Mouse (Mus musculus) adrenal gland, adult 8-10 months (tissue): ENCODE measurements around the gene BC037034. TPM values are rescaled to one million over a fixed set of nuclear protein-coding genes. Genes with fewer than 3 reads are reported as not detected.
A peak's percentile ranks its signal among the peaks of the same experiment; 100 is the strongest.
"Not testable (repeated sequence)": the region's sequence is repeated elsewhere in the genome, so short reads cannot be mapped to it uniquely, and the experiment has no call there.

ENCODE experiments used
- DNase-seq: peaks from one replicate; pipeline ENCODE4 v3.0.0; 2022
- total RNA-seq, 4 experiments: library from RNA; stranded (reverse); gene quantifications; 2 replicates each; pipeline ENCODE4 v1.2.4; 2022

The BC037034 gene
- total RNA-seq, 4 experiments from 2014 or later, result 22.7 to 48.4 (median 37.4) TPM

DNA sequence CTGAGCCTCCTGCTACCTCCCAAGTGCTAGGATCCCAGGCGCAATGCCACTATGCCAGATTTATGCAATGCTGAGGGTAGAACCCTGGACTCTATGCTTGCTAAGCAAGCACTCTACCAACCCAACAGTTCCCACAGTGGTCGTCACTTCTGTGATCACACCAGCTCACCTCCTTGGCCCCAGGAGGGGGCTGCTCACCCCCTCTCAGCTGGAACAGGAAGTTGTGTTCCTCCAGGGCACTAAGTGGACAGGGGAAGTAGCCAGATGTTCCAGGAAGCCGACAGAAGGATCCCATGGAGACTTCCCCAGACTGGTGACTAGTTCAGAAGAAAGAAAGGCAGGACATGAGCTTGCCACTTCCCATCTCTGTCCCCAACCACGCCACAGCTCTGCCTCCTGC lies 1.8 kb downstream of the BC037034 start:
- no peak for DNase-seq

DNA sequence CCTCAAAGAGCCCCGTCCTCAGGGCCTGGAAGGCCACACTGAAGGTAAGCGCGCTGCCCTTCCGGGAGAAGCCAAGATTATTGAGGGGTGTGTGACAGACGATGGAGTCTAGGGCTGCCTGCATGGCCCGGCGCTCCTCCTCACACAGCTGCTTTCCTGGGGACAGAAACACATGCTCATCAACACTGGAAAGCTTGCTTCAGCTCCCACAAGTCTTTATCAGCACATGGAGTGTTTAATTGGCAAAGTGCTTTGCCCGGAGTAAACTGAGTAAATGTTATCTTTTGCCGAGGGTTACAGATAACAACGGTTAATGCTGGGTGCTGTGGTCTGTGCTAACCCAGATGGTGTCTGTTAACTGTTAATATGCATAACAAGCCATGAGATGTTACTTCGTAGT lies 3.0 kb downstream of the BC037034 start:
- no peak for DNase-seq

DNA sequence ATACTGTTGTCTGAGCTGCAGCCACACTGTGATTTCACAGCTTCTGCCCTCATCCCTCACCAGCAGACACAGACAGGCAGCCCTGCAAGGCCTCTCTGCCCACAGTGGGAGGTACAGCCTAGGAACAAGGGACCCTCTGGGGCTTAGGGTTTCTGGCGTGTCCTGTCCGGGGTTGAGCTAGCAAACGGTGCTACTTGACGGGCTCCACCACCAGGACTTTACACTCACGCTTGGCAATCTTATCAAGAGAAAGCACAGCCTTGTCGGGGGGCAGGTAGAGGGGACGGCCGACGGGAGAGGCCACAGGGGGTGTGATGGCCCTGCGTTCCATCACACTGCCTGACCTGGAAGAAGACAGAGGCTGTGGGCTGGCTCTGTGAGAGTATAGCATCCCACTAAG lies 3.8 kb downstream of the BC037034 start:
- DNase-seq, result no peak

DNA sequence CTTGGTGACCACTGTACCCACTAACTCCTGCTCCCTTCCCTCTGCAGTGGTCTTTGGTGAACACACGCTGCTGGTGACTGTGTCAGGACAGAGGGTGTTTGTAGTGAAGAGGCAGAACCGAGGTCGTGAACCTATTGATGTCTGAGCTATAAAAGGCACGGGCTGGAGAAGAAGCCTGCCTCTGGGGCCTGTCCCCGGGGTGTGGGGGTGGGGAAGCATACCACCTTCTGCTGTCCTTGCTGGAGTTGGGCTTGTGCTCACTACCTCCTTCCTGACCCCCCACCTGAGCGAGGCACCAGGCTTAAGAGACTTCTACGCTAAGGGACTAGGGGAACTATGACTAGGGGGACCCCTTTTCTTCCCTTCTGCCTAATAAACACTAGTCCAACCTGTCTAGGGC lies 4.8 kb downstream of the BC037034 start:
- DNase-seq, result no peak

DNA sequence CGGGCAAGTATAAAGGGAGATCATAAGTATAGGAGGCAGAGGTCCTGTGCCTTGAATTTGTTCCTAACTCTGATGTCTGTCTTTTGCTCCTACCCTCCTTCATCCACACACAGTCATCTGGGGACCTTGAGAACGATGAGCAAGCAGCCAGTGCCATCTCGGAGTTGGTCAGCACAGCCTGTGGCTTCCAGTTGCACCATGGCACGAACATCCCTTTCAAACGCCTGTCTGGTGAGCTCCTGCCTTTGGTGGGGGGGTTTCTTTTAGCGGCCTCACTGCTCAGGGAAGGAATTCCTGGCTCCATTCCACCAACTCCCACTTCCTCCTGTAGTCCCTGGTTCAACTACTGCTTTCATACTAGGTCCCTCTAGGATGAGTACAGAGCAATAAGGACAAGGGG lies 5.3 kb downstream of the BC037034 start:
- peak; percentile 55 for DNase-seq

DNA sequence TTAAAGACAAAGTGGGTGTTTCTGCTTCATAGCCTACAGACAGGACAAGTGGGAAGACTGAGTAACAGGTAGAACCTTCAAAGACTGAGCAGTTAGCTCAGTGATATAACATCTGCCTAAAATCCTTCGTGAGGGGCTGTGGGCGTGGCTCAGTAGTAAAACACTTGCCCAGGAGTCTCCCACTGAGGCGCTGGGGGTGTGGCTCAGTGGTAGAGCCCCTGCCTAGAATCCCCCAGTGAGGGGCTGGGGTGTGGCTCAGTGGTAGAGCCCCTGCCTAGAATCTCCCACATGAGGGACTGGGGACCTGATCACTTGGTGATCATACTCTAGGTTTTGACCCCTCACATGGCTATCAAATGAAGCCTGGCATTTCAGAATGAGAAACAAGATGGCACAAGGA lies 5.8 kb downstream of the BC037034 start:
- no peak for DNase-seq

DNA sequence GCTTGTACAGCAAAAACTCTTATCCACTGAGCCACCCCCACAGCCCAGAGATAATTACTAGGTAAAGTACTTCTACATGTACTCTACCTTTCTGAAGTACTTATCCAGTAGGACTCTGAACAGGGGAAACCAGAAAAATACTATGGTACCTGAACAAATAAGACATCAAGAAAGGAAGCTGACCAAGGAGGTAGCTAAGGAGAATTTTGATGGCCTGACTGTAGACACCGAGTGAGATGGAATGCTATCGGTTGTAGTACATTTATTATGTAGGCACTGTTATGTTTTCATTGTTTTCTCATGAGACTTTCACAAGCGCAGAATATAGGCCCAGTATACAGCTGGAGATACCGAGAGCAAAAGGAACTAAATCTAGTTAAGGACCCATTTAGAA lies 6.3 kb downstream of the BC037034 start:
- DNase-seq, result no peak

DNA sequence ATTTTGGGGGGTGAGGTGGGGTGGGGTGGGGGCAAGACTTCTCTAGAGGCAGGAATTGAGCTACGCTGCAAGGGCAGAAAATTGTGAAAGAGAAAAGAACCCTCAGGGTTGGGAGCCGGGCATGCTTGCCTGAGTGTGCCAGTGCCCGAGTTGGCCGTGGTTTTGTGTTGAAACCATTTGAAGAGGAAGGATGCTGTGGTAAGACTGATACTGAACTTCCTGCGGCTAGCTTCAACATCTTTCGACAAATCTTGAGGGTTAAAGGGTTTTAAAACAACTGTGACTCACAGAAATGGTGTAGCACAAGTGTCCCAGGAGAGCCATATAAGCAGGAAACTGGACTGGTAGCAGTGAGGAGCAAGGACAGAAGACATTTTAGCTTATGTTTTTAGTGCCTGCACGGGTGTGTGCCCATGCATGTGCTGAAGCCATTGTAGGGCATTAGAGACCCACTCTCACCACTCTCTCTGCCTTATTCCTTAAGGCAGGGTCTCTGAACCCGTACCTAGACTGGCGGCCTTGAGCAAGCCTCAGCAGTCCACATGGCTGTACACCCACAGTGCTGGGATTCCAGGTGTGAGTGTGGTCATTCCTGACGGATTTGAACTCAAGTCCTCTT lies 6.8 kb downstream of the BC037034 start:
- no peak for DNase-seq

DNA sequence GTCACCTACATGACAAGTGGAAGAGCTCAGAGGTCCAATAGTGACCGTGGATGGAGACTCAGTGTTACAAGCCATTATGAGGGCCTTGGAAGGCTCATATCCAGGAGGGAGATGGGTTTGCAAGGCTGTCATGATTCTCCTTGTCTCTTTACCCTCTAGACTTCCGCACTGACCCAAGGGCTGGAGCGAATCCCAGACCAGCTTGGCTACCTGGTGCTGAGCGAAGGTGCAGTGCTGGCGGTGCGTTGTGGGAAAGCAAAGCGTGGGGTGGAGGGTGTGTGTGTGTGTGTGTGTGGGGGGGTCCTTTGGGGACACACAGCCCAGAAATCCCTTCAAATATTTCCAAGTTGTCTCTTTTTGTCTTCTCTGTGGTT lies 7.8 kb downstream of the BC037034 start:
- DNase-seq, result no peak

DNA sequence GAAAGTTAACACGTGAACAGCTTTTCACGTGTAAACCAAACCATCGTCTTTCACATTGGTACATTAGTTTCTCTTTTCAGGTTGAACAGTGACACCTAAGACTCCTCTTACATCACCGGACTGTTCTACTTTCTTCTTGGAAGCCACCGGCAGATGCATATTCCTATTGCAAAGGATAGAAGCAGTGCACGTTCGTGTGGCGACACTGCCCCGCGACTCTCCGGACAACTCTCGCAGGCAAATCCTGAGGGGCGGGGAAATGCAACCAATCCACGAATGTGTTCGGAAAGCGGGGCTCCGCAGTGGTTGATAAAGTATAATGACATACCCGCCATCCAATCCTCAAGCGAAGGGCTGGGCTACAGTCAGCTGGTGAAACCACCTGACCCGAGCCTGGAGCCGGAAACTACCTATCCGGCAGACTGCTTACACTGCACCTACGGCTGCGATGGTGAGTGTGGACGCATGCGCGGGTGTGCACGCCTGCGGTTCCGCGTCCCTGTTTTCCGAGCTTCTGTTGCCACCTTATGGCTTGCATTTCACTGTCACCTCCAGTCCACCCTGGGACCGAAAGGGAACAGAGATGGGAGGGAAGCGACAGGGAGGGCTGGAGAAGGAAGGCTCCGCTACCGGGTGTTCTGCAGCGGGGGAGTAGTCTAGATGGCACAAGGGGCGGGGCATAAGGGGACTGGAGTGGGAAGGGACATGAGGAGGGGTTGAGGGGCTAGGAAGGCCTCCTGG lies 8.3 kb downstream of the BC037034 start, which contains the start of gene Lamtor4:
Gene Lamtor4, plus strand, starts transcription at position 130 of the 741 bp plus-strand sequence.
- DNase-seq, result peak; percentile 96

DNA sequence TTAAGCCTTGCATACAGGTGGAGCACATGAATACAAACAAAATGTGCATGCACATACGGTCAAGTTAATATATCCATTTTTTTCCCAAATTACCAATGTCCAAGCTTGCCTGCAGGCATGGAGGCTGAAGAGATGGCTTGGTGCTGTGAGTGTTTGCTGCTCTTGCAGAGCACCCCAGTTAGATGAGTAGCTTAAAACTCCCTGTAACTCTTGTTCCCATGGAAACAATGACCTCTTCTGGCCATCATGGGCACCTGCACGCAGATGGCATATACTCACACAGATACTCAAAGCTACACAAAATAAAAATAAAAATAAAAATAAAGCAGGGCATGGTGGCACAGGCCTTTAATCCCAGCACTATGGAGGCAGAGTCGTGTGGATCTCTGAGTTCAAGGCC lies 10.8 kb downstream of the BC037034 start:
- no peak for DNase-seq

DNA sequence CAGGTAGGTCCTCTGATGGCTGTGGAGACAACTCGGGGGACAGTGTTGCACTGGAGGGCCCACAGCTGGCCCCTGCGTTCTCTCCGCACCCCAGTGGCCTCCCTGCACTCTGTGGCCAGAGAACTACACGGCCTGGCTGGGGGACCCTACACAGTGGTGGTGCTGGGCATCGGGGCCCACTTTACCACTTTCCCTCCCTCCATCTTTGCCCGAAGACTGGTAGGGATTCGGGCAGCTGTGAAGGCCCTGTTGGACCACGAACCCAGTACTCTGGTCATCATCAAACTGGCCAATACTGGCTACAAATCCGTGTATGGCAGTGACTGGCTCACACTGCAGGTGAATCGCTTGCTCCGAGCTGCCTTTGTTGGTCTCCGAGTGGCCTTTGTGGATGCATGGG lies 12.7 kb downstream of the BC037034 start:
- no peak for DNase-seq

DNA sequence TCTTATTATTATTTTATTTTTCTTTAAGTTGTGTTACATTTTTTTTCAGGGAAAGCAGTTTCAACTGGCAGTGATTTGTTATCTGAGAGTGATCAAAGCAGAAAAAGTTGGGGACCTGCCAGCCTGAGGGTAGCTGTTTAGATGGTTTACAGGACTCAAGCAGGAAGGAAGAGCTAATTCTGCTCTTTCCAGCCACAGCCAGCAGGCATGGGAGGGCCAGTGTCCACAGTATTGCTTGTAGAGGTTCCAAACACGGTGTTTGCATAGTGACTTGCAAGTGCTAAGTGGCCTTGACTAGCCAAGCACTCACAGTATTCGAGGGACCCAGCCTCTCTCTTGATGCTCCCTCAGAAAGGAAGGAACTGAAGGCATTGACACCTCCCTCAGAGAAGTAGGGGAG lies 22.3 kb downstream of the BC037034 start:
- DNase-seq, result no peak

DNA sequence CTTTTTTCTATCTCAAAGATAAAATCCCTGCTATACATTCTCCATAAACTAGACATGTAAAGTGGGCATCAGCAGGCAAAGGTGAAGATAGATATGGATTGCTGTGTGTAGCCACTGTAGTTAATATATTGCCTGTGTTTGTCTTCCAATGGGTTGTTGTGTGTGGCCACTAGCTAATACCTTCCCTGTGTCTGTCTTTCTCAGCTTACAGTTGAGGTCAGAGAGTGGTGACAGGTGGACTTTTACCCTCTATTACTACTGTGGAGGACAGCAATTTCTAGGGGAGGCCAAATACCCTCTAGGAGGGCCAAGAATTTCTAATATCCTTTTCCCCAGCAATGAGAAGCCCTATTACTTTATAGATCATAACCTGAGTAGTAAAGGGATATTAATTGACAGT lies 29.6 kb downstream of the BC037034 start:
- no peak for DNase-seq

DNA sequence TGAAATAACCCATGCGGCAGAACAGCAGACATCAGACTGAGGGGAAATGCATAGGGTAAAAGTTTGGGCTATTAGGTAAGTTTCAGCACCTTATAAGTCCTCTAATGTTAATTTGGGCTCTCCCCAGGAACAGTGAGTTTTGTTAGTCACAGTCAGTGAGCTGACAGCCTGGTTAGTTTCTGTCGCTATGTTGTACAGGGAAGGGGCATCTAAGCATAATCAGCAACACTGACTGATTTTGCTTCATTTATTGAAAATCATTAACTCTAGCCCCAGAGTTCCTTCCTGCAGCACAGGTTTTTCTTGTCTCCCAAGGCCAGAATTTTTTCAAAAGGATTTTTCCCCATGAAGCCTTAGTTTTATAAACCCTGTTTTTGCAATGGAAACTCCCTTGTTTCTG lies 30.1 kb downstream of the BC037034 start:
- no peak for DNase-seq

DNA sequence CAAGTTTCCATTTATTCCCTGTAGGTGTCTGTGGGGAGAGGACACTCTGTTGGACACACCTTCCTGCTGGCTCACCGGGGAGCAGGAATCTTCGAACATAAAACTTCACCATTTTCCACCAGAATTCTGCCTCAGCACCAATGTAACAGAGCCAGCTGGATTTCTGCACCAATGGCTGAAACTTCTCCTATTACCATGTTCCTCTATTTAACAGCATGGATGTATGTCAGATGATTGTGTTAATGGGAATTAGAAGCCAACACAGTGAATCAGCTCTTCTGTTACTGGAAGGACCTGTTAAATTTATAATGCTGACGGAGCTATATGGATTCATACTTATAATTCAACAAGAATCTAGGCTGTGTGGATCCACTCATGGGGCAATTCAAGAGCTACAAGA lies 34.3 kb downstream of the BC037034 start:
- DNase-seq, result no peak

DNA sequence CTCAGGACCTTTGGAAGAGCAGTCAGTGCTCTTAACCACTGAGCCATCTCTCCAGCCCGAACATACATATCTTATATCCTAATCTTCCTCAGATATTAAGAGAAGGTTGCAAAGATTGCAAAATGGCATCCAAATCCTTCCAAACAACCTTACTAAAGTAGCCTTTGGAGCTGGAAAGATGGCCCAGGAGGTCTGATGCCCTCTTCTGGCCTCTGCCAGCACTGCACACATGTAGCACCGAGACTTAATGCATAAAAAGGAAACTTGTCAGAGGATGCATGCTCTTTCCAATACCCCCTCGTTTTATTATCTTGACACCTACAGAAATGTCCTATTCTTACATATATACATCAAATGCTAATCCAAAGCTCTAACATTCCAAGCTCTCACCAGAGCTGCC lies 35.8 kb downstream of the BC037034 start:
- DNase-seq, result no peak

DNA sequence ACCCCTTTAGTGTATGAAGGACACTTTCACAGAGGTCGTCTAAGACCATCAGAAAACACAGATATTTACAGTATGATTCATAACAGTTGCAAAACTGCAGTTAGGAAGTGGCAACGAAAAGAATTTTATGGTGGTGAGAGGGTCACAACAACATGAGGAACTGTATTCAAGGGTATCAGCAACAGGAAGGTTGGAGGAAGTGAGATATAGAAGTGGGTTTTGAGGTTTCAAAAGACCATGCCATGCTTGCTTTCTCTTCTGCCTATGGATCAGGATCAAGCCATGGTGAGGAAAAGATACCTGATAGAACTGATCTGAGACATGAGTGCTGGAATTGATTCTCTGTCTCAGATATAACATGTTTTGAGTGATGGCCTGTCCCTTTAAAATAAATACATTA lies 36.5 kb downstream of the BC037034 start:
- no peak for DNase-seq

DNA sequence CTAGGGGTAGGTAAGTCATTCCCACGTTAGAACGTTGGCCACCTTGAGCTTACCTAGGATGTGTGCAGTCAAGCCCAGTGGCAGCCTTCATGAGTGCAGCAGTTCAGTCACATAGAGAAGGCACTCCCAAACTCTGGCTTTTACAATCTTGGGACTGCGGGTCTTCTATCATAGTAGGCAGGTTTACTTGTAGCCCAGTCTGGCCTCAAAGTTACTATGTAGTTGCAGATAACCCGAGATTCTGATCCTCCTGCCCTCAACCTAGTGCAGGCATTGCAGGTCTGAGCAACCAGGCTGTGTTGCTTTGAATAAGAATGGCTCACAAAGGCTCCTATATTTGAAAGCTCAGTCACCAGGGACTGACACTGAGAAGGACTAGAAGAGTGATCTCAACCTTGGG lies 37.3 kb downstream of the BC037034 start:
- DNase-seq, result no peak

DNA sequence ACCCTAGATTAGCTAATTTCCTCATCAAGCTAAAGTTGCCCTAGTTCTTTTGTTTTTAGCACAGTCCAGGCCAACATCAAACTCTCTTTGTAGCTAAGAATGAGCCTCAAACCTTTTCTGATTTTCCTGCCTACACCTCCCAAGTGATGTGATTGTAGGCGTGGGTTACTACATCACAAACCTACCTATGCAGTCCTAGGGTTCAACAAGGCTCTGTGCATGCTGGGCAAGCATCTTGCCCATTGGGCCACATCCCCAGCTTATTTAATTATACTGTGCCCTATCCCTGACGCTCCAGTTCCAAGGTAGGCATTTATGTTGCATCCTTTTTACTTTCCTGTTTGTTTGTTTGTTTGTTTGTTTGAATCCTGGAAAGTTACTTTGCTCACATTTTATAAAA lies 38.1 kb downstream of the BC037034 start, which contains the start of gene Nxpe5:
Gene Nxpe5, plus strand, starts transcription at position 199 of the 400 bp plus-strand sequence.
- DNase-seq, result no peak

DNA sequence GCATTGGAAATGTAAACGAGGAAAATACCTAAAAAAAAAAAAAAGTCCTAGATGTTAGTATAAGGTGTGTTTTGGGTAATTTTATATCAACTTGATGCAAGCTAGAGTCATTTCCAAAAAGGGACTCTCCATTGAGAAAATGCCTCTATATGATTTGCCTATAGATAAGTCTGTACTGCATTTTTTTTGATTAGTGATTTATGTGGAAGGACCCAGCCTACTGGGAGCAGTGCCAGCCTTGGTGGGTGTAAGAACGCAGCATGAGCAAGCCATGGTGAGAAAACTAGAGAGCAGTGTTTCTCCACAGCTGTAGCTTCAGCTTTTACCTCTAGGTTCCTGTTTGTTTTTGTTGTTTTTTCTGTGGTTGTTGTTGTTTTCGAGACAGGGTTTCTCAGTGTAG lies 40.5 kb downstream of the BC037034 start:
- DNase-seq, result no peak

DNA sequence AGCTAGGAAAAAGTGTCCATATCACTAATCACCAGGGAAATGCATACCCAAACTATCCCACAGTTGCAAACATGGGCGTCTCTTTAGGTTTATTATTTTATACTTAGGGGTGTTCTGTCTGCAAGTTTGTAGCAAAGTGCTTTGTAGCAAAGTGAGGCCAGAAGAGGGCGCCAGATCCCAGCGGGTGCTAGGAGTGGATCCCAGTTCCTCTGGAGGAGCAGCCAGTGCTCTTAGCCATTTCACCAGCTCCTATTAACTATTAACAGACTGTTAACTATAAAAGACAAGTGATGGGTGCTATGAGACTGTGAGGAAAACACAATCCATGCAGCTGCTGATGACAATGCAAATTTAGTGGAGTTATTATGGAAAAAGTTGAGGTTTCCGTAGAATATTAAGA lies 41.7 kb downstream of the BC037034 start:
- DNase-seq, result peak; percentile 76

DNA sequence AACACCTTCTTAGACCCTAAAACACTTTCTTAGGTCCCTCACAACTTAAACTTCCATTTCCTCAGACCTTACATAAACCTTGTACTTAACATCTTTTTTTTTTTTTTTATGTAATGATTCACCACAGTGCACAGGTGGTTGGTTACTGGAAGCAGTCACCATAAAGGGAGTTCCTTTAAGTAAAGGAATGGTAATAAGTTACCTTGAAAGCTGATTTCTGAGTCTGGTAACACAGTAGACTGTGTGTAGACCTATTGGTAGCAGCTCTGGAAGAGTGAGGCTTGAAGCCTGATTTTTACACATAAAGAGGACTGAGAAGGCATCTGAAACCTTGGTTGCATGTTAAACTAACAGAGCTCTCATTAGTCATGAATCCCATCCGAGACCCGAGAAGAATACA lies 44.0 kb downstream of the BC037034 start:
- no peak for DNase-seq

DNA sequence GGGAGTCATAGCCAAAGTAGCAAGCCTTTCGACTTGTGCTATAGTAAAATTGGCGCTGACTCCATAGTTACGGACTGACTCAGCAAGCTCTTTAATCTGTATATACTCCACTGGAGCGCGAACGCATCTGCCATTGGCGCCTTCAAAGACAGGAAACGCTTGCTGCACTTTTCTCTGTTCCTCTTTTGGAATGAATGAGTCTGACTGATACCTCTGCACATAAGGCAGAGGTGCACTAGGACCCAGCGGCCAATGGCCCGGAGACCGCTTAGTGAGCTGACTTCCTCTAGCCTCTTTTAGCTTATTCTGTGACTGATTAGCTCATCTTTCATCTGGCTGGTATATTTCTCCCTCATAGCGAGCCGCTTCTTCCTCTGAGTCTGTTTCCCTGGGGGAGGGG lies 47.2 kb downstream of the BC037034 start:
- not testable (repeated sequence) for DNase-seq
